Mouse (Mus musculus): ENCODE results near the gene Arhgef10l. TPM values are rescaled to one million over a fixed set of nuclear protein-coding genes. Genes with fewer than 3 reads are reported as not detected.

Gene Arhgef10l
- polyA plus RNA-seq, 1 experiment from 2014 or later: 24.6 TPM

DNA sequence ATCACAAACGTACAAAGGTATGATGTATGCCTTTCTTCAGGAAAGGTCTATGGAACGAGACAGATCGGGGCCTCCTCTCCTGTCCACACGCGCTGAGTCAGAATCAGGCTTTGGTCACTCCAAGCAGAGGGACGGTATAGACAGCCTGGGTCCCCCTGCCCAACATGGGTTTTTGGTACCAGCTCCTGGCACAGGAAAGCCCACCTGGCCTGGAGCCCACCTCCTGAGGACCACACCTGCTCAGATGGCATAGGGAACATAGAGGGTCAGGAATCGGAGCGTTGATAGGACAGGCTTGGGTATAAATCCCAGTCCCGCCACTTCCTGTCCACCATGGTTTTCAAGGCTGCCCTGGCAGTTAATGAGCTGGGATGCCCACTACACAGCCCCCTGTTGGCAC, 145.1 kb downstream of the Arhgef10l start:
- ATAC-seq (ENCODE audit: low FRiP score, low TSS enrichment) (no peak), DNase-seq (no peak)
- H3K36me3 ChIP-seq (ENCODE audit: control insufficient read depth, insufficient read depth, low read length): peaks cover 60% of the 10 kb centered on the region
- H3K27me3 ChIP-seq (ENCODE audit: control insufficient read depth, insufficient read depth, low read length): no peaks in the 10 kb centered on the region
- no peak overlapping the region for H3K27ac ChIP-seq (replicated peaks; ENCODE audit: low read depth, low read length)
- no peak overlapping the region for H3K4me2 ChIP-seq (ENCODE audit: low read length)
- H3K9me3 ChIP-seq (ENCODE audit: control insufficient read depth, low read length): no peaks in the 10 kb centered on the region
- no peak overlapping the region for H3K9ac ChIP-seq (replicated peaks; ENCODE audit: low read length)
- H3K4me1 ChIP-seq (ENCODE audit: control insufficient read depth, insufficient read depth, low read length): no peaks in the 10 kb centered on the region
- 97% methylated on average over 9 of the region's 9 CpGs for whole genome bisulfite sequencing
- no peak overlapping the region for H3K4me3 ChIP-seq (replicated peaks; ENCODE audit: low read depth, low read length)

DNA sequence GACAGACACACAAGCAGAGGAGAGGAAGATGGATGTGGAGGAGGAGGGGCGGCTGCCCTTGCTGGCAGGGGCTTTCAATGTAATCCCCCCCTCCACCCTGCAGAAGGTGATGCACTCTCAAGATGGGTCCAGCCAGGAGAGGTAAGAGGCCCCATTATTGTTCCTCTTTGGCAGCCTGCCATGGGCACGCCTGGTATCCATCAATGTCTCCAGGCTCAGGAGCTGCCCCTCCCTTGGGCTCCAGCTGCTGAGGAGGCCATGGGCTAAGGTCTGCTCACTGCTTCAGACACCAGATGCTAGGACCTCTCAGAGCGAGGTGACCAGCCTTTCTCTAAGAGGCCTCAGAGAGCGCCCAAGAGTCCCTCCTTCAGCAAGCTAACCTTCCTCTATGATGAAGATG, 152.0 kb downstream of the Arhgef10l start:
- Histone ChIP-seq H3K36me3 (ENCODE audit: control insufficient read depth, insufficient read depth, low read length) (peaks cover 53% of the 10 kb centered on the region), H3K9me3 (ENCODE audit: control insufficient read depth, low read length) (no peaks in the 10 kb centered on the region), H3K9ac (replicated peaks; ENCODE audit: low read length) (no peak overlapping the region), H3K4me3 (replicated peaks; ENCODE audit: low read depth, low read length) (no peak overlapping the region), H3K4me1 (ENCODE audit: control insufficient read depth, insufficient read depth, low read length) (no peaks in the 10 kb centered on the region), H3K27me3 (ENCODE audit: control insufficient read depth, insufficient read depth, low read length) (no peaks in the 10 kb centered on the region), H3K27ac (replicated peaks; ENCODE audit: low read depth, low read length) (no peak overlapping the region), H3K4me2 (ENCODE audit: low read length) (no peak overlapping the region)
- WGBS: 90% methylated on average over 4 of the region's 4 CpGs
- ATAC-seq (ENCODE audit: low FRiP score, low TSS enrichment) (no peak), DNase-seq (no peak)

DNA sequence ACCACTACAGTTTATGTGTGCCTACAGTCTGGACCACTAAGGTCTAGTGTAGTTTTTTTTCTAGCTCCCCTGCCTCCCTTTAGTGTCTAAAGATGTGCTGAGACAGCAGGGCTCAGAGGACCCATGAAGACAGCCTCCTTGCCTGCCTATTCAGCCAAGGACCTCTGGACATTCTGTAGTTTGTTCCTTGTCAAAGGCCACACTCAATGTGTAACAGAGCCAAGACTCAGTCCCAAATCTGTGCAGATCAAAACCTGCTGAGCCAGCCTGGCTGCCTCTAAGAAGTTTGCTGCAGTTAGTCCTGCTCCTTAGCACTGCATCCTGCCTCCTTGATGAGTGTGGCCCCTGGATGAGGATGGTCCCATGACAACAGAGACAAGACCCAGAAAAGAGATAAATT, 156.0 kb downstream of the Arhgef10l start:
- ATAC-seq (ENCODE audit: low FRiP score, low TSS enrichment) (no peak), DNase-seq (no peak)
- no peaks in the 10 kb centered on the region for H3K9me3 ChIP-seq (ENCODE audit: control insufficient read depth, low read length)
- no peaks in the 10 kb centered on the region; the same call in 1 of the 2 replicates for H3K27me3 ChIP-seq (ENCODE audit: control insufficient read depth, insufficient read depth, low read length)
- no peak overlapping the region for H3K27ac ChIP-seq (replicated peaks; ENCODE audit: low read depth, low read length)
- H3K4me3 ChIP-seq (replicated peaks; ENCODE audit: low read depth, low read length): no peak overlapping the region
- peaks cover 27% of the 10 kb centered on the region for H3K36me3 ChIP-seq (ENCODE audit: control insufficient read depth, insufficient read depth, low read length)
- no peak overlapping the region for H3K9ac ChIP-seq (replicated peaks; ENCODE audit: low read length)
- 0 out of 2 replicates have a peak, but pooled peaks cover 7% of the 10 kb centered on the region for H3K4me1 ChIP-seq (ENCODE audit: control insufficient read depth, insufficient read depth, low read length)
- H3K4me2 ChIP-seq (ENCODE audit: low read length): no peak overlapping the region

DNA sequence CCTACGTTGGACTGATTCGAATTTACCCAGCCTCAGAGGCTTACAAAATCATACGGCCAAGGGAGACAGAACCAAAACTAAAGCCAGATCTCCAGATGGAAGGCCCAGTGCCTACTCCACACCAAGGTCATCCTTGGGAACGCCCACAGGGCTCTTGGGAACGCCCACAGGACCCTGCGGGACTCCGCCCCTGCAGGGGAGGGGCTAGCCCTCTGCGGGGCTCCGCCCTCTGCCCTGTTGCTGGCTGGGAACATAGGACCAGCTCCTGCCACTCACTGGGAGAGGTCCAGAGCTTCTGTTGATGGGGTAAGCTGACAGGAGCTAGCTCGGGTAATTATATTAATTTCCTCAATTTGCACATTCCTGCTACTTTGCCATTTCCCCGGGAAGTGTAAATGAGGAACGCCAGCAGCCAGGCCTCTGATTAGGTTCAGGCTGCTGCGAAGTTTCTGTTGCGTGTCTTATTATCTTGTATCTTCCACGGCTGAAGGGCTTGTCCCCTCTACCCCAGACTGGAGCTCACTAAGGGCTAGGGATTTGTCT, 158.6 kb downstream of the Arhgef10l start:
- ATAC-seq (ENCODE audit: low FRiP score, low TSS enrichment) (no peak), DNase-seq (no peak)
- no peaks in the 10 kb centered on the region; the same call in 1 of the 2 replicates for H3K27me3 ChIP-seq (ENCODE audit: control insufficient read depth, insufficient read depth, low read length)
- H3K4me1 ChIP-seq (ENCODE audit: control insufficient read depth, insufficient read depth, low read length): 0 out of 2 replicates have a peak, but pooled peaks cover 14% of the 10 kb centered on the region
- no peak overlapping the region for H3K4me3 ChIP-seq (replicated peaks; ENCODE audit: low read depth, low read length)
- H3K27ac ChIP-seq (replicated peaks; ENCODE audit: low read depth, low read length): no peak overlapping the region
- peaks cover 1% of the 10 kb centered on the region for H3K36me3 ChIP-seq (ENCODE audit: control insufficient read depth, insufficient read depth, low read length)
- WGBS: 40% methylated on average over 15 of the region's 15 CpGs
- H3K4me2 ChIP-seq (ENCODE audit: low read length): no peak overlapping the region
- H3K9me3 ChIP-seq (ENCODE audit: control insufficient read depth, low read length): no peaks in the 10 kb centered on the region
- no peak overlapping the region for H3K9ac ChIP-seq (replicated peaks; ENCODE audit: low read length)

DNA sequence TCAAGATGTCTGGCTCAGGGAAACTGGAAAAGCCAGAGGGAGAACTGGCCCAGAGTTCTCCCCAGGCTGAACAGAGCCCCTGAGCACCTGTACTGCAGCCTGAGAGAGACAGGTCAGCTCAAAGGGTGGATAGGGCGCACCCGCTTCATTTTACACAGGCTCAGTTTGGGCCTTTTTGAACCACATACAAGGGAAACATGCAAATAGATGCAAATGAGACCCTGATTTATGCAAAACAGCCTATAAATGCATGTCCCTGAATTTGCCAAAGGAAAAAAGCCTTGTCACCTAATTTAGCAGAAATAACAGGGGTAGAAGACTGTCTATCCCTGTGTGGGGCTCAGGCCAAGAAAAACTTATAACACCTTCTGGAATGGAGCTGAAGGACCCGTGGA, 160.2 kb downstream of the Arhgef10l start:
- Histone ChIP-seq H3K9me3 (ENCODE audit: control insufficient read depth, low read length) (no peaks in the 10 kb centered on the region), H3K4me2 (ENCODE audit: low read length) (no peak overlapping the region), H3K9ac (replicated peaks; ENCODE audit: low read length) (no peak overlapping the region), H3K27me3 (ENCODE audit: control insufficient read depth, insufficient read depth, low read length) (no peaks in the 10 kb centered on the region; the same call in 1 of the 2 replicates), H3K27ac (replicated peaks; ENCODE audit: low read depth, low read length) (peak overlapping the region; percentile 28; the same call in 1 of the 2 replicates), H3K4me1 (ENCODE audit: control insufficient read depth, insufficient read depth, low read length) (0 out of 2 replicates have a peak, but pooled peaks cover 14% of the 10 kb centered on the region), H3K36me3 (ENCODE audit: control insufficient read depth, insufficient read depth, low read length) (no peaks in the 10 kb centered on the region), H3K4me3 (replicated peaks; ENCODE audit: low read depth, low read length) (no peak overlapping the region)
- DNase-seq (no peak), ATAC-seq (ENCODE audit: low FRiP score, low TSS enrichment) (no peak)
- 73% methylated on average over 3 of the region's 3 CpGs for WGBS

DNA sequence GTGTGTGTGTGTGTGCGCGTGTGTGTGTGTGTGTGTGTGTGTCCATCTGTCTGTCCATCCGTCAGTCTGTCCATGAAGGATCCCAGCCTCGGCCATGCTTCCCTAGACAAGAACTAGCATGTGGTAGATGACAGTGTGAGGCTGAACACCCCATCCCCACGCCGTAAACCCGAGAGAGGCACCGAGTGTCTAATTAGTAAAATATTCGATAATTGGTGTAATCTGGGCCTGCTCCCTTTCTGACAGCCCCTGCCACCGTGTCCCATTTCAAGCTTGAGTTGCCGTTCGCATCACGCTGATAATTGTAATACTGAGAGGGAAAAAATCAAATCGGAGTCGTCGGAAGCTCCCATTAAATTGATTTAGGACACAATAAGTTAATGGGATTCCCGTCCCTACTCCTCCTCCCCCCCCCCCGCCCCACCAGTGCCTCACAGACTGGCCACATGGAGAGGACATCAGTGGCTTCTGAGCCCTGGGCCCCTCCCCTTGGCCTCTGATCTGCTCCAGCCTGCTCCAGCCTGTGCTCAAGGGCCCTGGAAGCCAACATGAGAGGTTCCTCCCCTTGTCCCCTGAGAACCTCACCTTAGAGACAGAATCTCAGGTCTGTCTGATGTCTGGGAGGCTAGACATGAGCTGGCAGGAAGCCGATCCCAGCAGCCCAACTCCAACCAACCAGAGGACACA, 160.7 kb downstream of the Arhgef10l start:
- ATAC-seq (ENCODE audit: low FRiP score, low TSS enrichment) (no peak), DNase-seq (no peak)
- Histone ChIP-seq H3K27me3 (ENCODE audit: control insufficient read depth, insufficient read depth, low read length) (no peaks in the 10 kb centered on the region; the same call in 1 of the 2 replicates), H3K4me1 (ENCODE audit: control insufficient read depth, insufficient read depth, low read length) (0 out of 2 replicates have a peak, but pooled peaks cover 14% of the 10 kb centered on the region), H3K4me2 (ENCODE audit: low read length) (no peak overlapping the region), H3K36me3 (ENCODE audit: control insufficient read depth, insufficient read depth, low read length) (no peaks in the 10 kb centered on the region), H3K27ac (replicated peaks; ENCODE audit: low read depth, low read length) (peak overlapping the region; percentile 28; the same call in 1 of the 2 replicates), H3K9me3 (ENCODE audit: control insufficient read depth, low read length) (no peaks in the 10 kb centered on the region), H3K9ac (replicated peaks; ENCODE audit: low read length) (no peak overlapping the region), H3K4me3 (replicated peaks; ENCODE audit: low read depth, low read length) (no peak overlapping the region)
- 64% methylated on average over 19 of the region's 19 CpGs for WGBS

DNA sequence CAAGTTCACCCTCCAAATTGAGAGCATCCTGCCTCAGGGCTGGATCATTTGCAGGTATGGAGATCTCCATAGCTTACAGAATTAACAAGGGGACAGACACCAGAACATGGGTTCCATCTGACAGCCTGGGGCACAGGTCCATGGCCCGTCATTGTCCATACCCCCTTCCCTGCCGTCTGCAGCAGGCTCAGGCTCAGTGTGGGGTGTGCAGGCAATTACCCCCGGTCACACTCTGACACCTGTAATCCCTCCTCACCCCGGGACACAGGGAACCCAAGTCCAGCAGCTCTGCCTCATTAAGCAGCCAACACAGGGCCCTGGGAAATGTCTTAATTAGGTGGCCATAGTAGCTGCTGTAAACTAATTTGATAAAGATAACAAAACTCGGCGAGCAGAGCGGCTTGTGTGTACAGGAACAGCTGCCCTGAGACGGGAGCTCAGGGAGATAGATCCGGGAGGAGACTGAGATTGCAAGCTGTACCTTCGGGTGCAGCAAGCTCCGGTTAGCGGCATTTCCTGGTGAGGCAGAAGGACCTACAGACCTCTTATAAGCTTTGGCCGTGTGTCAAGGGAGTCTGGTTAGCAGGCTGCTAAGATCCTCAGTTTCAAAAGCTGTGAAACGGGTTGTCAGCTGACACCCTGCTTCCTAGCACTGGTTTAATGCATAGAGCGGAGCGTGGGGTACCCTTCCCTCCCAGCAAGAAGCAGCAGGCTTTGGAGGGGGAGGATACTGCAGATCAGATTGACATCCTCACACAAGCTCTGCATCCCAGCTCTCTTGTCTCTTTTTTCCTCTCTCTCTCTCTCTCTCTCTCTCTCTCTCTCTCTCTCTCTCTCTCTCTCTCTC, 161.5 kb downstream of the Arhgef10l start:
- H3K9ac ChIP-seq (replicated peaks; ENCODE audit: low read length): no peak overlapping the region; the same call in 1 of the 2 replicates

DNA sequence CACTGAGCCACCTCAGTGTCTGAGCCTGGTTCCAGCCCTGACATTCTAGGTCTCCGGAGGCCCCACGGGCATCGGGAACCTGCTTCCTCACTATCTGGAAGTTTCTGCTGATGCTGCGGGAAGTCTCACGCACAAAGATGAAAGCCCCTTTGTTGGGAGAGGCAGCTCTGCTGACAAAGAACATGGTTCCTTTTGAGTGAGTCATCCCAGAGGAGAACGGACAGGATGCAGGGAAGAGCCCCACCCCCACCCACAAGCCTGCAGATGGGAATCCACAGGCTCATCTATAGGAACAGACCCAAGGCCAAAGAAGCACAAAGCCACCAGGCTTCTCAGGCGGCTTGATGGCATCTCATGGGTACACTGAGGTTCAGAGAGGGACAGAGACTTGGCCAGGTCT, 165.0 kb downstream of the Arhgef10l start:
- Histone ChIP-seq H3K4me2 (ENCODE audit: low read length) (no peak overlapping the region), H3K27me3 (ENCODE audit: control insufficient read depth, insufficient read depth, low read length) (no peaks in the 10 kb centered on the region), H3K4me3 (replicated peaks; ENCODE audit: low read depth, low read length) (no peak overlapping the region), H3K4me1 (ENCODE audit: control insufficient read depth, insufficient read depth, low read length) (0 out of 2 replicates have a peak, but pooled peaks cover 13% of the 10 kb centered on the region), H3K36me3 (ENCODE audit: control insufficient read depth, insufficient read depth, low read length) (no peaks in the 10 kb centered on the region), H3K27ac (replicated peaks; ENCODE audit: low read depth, low read length) (no peak overlapping the region), H3K9ac (replicated peaks; ENCODE audit: low read length) (no peak overlapping the region), H3K9me3 (ENCODE audit: control insufficient read depth, low read length) (no peaks in the 10 kb centered on the region)
- DNase-seq: no peak
- ATAC-seq (ENCODE audit: low FRiP score, low TSS enrichment): no peak
- 55% methylated on average over 7 of the region's 7 CpGs for WGBS

More for the DNA sequence above, 161.5 kb downstream of the Arhgef10l start:
- H3K4me3 ChIP-seq (replicated peaks; ENCODE audit: low read depth, low read length): no peak overlapping the region
- no peak for ATAC-seq (ENCODE audit: low FRiP score, low TSS enrichment)
- 24% methylated on average over 16 of the region's 16 CpGs for WGBS
- no peaks in the 10 kb centered on the region; the same call in 1 of the 2 replicates for H3K27me3 ChIP-seq (ENCODE audit: control insufficient read depth, insufficient read depth, low read length)
- no peak for DNase-seq
- no peak overlapping the region for H3K27ac ChIP-seq (replicated peaks; ENCODE audit: low read depth, low read length)
- no peaks in the 10 kb centered on the region for H3K36me3 ChIP-seq (ENCODE audit: control insufficient read depth, insufficient read depth, low read length)
- H3K4me1 ChIP-seq (ENCODE audit: control insufficient read depth, insufficient read depth, low read length): 0 out of 2 replicates have a peak, but pooled peaks cover 14% of the 10 kb centered on the region
- H3K4me2 ChIP-seq (ENCODE audit: low read length): no peak overlapping the region
- no peaks in the 10 kb centered on the region for H3K9me3 ChIP-seq (ENCODE audit: control insufficient read depth, low read length)

Data from midbrain, embryonic 14.5 days (tissue).